Mouse (Mus musculus): Measurements from ENCODE around the gene Plekhg1. TPM values are rescaled to one million over a fixed set of nuclear protein-coding genes. Genes with fewer than 3 reads are reported as not detected.

Gene Plekhg1
- polyA plus RNA-seq, 2 experiments = 14.3 to 20.9 TPM

DNA sequence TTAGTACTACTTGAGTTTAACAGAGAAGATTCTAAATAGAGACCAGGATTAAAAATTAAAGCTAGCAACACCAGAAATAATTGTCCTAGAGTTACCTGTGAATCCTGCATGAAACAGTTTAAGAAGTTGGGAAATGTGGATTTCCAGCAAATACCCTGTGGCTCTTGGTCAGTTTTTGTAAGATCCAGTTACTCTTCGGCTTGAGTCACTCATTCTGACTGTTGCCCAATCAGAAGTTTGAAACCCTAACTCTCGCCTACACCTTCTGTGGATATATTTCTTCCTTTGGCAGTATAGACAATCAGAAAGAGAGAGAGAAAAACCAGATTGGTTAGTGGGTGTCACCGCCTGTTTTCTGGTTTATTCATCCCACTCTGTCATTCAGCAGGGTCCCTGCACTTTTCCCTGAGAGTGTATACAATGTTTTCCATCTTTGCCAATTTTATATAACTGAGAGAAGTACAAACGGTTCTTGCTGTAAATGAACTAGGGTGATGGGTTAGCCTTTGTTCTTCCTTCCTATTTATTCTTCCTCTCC, 187.9 kb downstream of the Plekhg1 start:
- H3K4me1 ChIP-seq (ENCODE audit: control insufficient read depth, insufficient read depth, low read length) = no peaks in the 10 kb centered on the region
- 72% methylated on average over 4 of the region's 4 CpGs for WGBS
- H3K27ac ChIP-seq (replicated peaks; ENCODE audit: low read depth, low read length) = no peak overlapping the region
- no peak overlapping the region for H3K4me3 ChIP-seq (replicated peaks; ENCODE audit: low read length)
- no peak for TF ChIP-seq POLR2A (IDR thresholded peaks at IDR 0.05; ENCODE audit: borderline replicate concordance, extremely low read depth, insufficient read depth, insufficient read length)
- H3K9ac ChIP-seq (ENCODE audit: low read depth, low read length, severe bottlenecking) = no peak overlapping the region
- no peaks in the 10 kb centered on the region for H3K27me3 ChIP-seq (ENCODE audit: control insufficient read depth, insufficient read depth, low read length)
- no peak for DNase-seq (ENCODE audit: low spot score)
- peaks cover 10% of the 10 kb centered on the region for H3K36me3 ChIP-seq (ENCODE audit: control insufficient read depth, insufficient read depth, low read length)
- H3K4me2 ChIP-seq (replicated peaks; ENCODE audit: low read depth, low read length, severe bottlenecking) = no peak overlapping the region
- H3K9me3 ChIP-seq (ENCODE audit: control insufficient read depth, low read length) = no peaks in the 10 kb centered on the region
- no peak for ATAC-seq (ENCODE audit: low FRiP score, low read depth)

DNA sequence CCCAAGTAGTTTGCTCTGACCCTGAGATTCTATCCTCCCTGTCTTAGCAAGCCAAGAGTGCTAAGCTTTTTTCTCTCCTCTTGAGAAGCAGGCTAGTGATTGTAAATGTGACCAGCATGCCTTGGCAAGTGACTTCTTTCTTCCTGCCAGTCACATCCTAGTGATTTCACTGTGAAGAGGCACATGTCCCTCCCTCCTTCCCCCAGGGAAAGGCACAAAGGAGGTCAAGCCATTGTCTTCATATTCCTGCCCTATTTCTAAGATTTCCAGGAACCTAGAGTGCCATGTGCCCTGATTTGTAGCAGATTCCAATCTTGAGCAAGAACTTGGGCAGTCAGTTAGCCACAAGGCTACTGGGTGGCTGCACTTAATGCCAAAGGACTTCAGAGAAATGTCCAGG, 191.7 kb downstream of the Plekhg1 start:
- no peak for TF ChIP-seq POLR2A (IDR thresholded peaks at IDR 0.05; ENCODE audit: borderline replicate concordance, extremely low read depth, insufficient read depth, insufficient read length)
- Histone ChIP-seq H3K4me3 (replicated peaks; ENCODE audit: low read length) (no peak overlapping the region), H3K4me1 (ENCODE audit: control insufficient read depth, insufficient read depth, low read length) (no peaks in the 10 kb centered on the region; the same call in 1 of the 2 replicates), H3K27ac (replicated peaks; ENCODE audit: low read depth, low read length) (no peak overlapping the region), H3K36me3 (ENCODE audit: control insufficient read depth, insufficient read depth, low read length) (peaks cover 10% of the 10 kb centered on the region), H3K9me3 (ENCODE audit: control insufficient read depth, low read length) (no peaks in the 10 kb centered on the region), H3K27me3 (ENCODE audit: control insufficient read depth, insufficient read depth, low read length) (no peaks in the 10 kb centered on the region), H3K9ac (ENCODE audit: low read depth, low read length, severe bottlenecking) (no peak overlapping the region), H3K4me2 (replicated peaks; ENCODE audit: low read depth, low read length, severe bottlenecking) (no peak overlapping the region)
- DNase-seq (ENCODE audit: low spot score) = no peak
- ATAC-seq (ENCODE audit: low FRiP score, low read depth) = no peak

DNA sequence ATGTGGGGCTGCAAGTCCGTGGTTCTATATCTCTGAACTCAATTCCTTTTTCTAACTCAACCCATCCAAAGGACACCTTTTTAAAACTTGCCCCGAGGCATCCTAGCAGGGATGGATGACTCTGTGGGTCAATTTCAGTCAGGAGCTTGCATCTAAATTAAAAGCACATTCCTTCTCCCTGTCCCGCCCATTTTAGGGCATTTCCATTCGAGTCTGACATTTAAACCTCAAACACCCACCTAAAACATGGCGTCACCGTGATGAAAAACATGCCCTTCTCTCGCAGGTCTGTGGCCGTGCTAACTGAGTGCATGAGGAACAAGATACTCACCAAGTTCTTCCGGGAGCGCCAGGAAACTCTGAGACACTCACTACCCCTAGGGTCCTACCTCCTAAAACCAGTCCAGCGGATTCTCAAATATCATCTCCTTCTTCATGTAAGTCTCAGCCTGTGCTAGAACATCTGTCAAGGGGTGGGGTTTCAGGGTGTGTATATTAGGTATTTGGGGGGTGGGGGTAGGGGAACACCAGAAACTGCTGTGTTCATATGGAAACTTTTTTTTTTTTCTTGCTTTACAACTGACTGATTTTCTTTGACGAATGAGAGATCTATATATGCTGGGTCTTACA, 193.3 kb downstream of the Plekhg1 start:
- no peak overlapping the region for H3K4me3 ChIP-seq (replicated peaks; ENCODE audit: low read length)
- H3K9ac ChIP-seq (ENCODE audit: low read depth, low read length, severe bottlenecking) = no peak overlapping the region
- 27% methylated on average over 12 of the region's 12 CpGs for WGBS
- H3K4me2 ChIP-seq (replicated peaks; ENCODE audit: low read depth, low read length, severe bottlenecking) = no peak overlapping the region
- H3K36me3 ChIP-seq (ENCODE audit: control insufficient read depth, insufficient read depth, low read length) = peaks cover 10% of the 10 kb centered on the region
- no peaks in the 10 kb centered on the region for H3K9me3 ChIP-seq (ENCODE audit: control insufficient read depth, low read length)
- ATAC-seq (ENCODE audit: low FRiP score, low read depth) (no peak), DNase-seq (ENCODE audit: low spot score) (peak; percentile 5)
- no peaks in the 10 kb centered on the region; the same call in 1 of the 2 replicates for H3K4me1 ChIP-seq (ENCODE audit: control insufficient read depth, insufficient read depth, low read length)
- H3K27ac ChIP-seq (replicated peaks; ENCODE audit: low read depth, low read length) = no peak overlapping the region
- no peaks in the 10 kb centered on the region for H3K27me3 ChIP-seq (ENCODE audit: control insufficient read depth, insufficient read depth, low read length)
- TF ChIP-seq POLR2A (IDR thresholded peaks at IDR 0.05; ENCODE audit: borderline replicate concordance, extremely low read depth, insufficient read depth, insufficient read length) = no peak

DNA sequence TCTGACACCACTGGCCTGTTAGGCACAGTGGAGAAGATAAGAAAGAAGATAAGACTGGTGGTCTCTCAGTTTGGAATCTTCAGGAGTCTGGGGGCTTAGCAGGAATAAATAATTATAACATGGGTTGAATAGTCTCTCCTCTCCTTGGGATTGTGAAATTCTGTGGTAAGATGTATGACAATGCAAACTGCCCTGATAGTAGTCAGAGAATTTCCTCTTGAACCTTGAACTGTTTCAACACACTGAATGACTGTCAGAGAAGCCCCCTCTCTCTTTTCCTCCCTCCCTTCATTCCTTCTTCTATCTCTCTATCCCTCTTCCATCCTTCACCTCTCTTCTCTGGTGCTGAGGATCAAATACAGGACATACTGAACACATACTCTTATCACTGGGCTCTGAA, 196.7 kb downstream of the Plekhg1 start:
- Histone ChIP-seq H3K4me2 (replicated peaks; ENCODE audit: low read depth, low read length, severe bottlenecking) (no peak overlapping the region), H3K27me3 (ENCODE audit: control insufficient read depth, insufficient read depth, low read length) (no peaks in the 10 kb centered on the region), H3K27ac (replicated peaks; ENCODE audit: low read depth, low read length) (no peak overlapping the region), H3K4me3 (replicated peaks; ENCODE audit: low read length) (no peak overlapping the region), H3K9ac (ENCODE audit: low read depth, low read length, severe bottlenecking) (no peak overlapping the region), H3K9me3 (ENCODE audit: control insufficient read depth, low read length) (no peaks in the 10 kb centered on the region), H3K4me1 (ENCODE audit: control insufficient read depth, insufficient read depth, low read length) (no peaks in the 10 kb centered on the region; the same call in 1 of the 2 replicates), H3K36me3 (ENCODE audit: control insufficient read depth, insufficient read depth, low read length) (peaks cover 16% of the 10 kb centered on the region)
- no peak for ATAC-seq (ENCODE audit: low FRiP score, low read depth)
- DNase-seq (ENCODE audit: low spot score) = no peak
- no peak for TF ChIP-seq POLR2A (IDR thresholded peaks at IDR 0.05; ENCODE audit: borderline replicate concordance, extremely low read depth, insufficient read depth, insufficient read length)

DNA sequence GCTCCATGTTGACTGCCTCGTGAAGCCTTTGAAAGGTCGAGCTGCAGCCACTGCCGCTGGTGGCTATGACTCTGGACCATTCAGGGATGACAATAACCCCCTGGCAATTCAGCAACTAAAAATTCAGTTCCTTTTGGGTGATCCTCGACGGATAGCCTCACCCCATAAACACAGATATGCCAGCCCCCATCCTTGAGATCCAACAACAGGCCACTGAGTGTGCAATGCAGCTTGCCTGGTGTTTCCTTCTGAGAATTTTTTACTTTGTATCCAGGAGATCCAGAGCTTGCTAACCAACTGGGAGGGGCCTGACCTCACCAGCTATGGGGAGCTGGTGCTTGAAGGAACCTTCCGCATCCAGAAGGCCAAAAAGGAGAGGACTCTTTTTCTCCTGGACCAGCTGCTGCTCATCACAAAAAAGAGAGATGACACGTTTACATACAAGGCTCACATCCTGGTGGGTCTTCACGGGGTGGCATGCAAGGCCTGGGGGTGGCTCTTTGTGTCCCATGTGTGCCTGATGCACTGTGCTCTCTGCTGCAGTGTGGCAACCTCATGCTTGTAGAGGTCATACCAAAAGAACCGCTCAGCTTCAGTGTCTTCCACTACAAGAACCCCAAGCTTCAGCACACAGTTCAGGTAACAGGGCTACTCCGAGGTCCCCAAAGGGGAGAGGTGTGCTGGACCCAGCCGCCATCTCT, 199.9 kb downstream of the Plekhg1 start:
- no peak overlapping the region for H3K4me2 ChIP-seq (replicated peaks; ENCODE audit: low read depth, low read length, severe bottlenecking)
- WGBS = 92% methylated on average over 11 of the region's 11 CpGs
- no peak overlapping the region for H3K9ac ChIP-seq (ENCODE audit: low read depth, low read length, severe bottlenecking)
- no peaks in the 10 kb centered on the region for H3K9me3 ChIP-seq (ENCODE audit: control insufficient read depth, low read length)
- no peaks in the 10 kb centered on the region for H3K4me1 ChIP-seq (ENCODE audit: control insufficient read depth, insufficient read depth, low read length)
- no peak for TF ChIP-seq POLR2A (IDR thresholded peaks at IDR 0.05; ENCODE audit: borderline replicate concordance, extremely low read depth, insufficient read depth, insufficient read length)
- peaks cover 16% of the 10 kb centered on the region for H3K36me3 ChIP-seq (ENCODE audit: control insufficient read depth, insufficient read depth, low read length)
- no peaks in the 10 kb centered on the region for H3K27me3 ChIP-seq (ENCODE audit: control insufficient read depth, insufficient read depth, low read length)
- no peak for ATAC-seq (ENCODE audit: low FRiP score, low read depth)
- no peak overlapping the region for H3K4me3 ChIP-seq (replicated peaks; ENCODE audit: low read length)
- no peak for DNase-seq (ENCODE audit: low spot score)
- H3K27ac ChIP-seq (replicated peaks; ENCODE audit: low read depth, low read length) = no peak overlapping the region

All from limb, embryonic 14.5 days (tissue).